Mouse (Mus musculus): ENCODE data around the gene Hivep1. TPM values are rescaled to one million over a fixed set of nuclear protein-coding genes. Genes with fewer than 3 reads are reported as not detected.

Hivep1 gene
- polyA plus RNA-seq, 1 experiment from 2014 or later: 9.7 TPM

- 82% methylated on average over 3 of the region's 3 CpGs for WGBS
- H3K36me3 ChIP-seq: no peaks in the 10 kb centered on the region
- ATAC-seq (ENCODE audit: insufficient number of reproducible peaks, low FRiP score, low TSS enrichment, low read depth): no peak
- H3K27me3 ChIP-seq: no peaks in the 10 kb centered on the region
- no peaks in the 10 kb centered on the region for H3K4me1 ChIP-seq
- no peak overlapping the region for H3K4me3 ChIP-seq (replicated peaks)
- H3K9ac ChIP-seq: no peak overlapping the region
- no peak overlapping the region for H3K27ac ChIP-seq (replicated peaks)
- no peak overlapping the region for H3K4me2 ChIP-seq (replicated peaks)
- H3K9me3 ChIP-seq (replicated peaks): no peaks in the 10 kb centered on the region
These were observed 25.8 kb downstream of the Hivep1 start for GRCm38 (mm10) chr13:42077629-42078028.

- Histone ChIP-seq H3K9me3 (replicated peaks) (no peaks in the 10 kb centered on the region), H3K4me2 (replicated peaks) (no peak overlapping the region), H3K27ac (replicated peaks) (no peak overlapping the region), H3K4me1 (no peaks in the 10 kb centered on the region), H3K36me3 (no peaks in the 10 kb centered on the region), H3K27me3 (no peaks in the 10 kb centered on the region), H3K4me3 (replicated peaks) (no peak overlapping the region), H3K9ac (no peak overlapping the region)
- no peak for ATAC-seq (ENCODE audit: insufficient number of reproducible peaks, low FRiP score, low TSS enrichment, low read depth)
- WGBS: 65% methylated on average over 10 of the region's 10 CpGs
These were observed 28.5 kb downstream of the Hivep1 start for GRCm38 (mm10) chr13:42080131-42080916.

- Histone ChIP-seq H3K27ac (replicated peaks) (no peak overlapping the region), H3K4me2 (replicated peaks) (no peak overlapping the region), H3K4me1 (0 out of 2 replicates have a peak, but pooled peaks cover under 1% of the 10 kb centered on the region), H3K36me3 (no peaks in the 10 kb centered on the region), H3K9me3 (replicated peaks) (no peaks in the 10 kb centered on the region), H3K9ac (no peak overlapping the region), H3K4me3 (replicated peaks) (no peak overlapping the region), H3K27me3 (no peaks in the 10 kb centered on the region)
- 76% methylated on average over 5 of the region's 5 CpGs for WGBS
- no peak for ATAC-seq (ENCODE audit: insufficient number of reproducible peaks, low FRiP score, low TSS enrichment, low read depth)
These were observed 36.5 kb downstream of the Hivep1 start for GRCm38 (mm10) chr13:42088339-42088738.

- Histone ChIP-seq H3K27ac (replicated peaks) (no peak overlapping the region), H3K9ac (no peak overlapping the region), H3K4me1 (0 out of 2 replicates have a peak, but pooled peaks cover 4% of the 10 kb centered on the region), H3K4me3 (replicated peaks) (no peak overlapping the region), H3K27me3 (no peaks in the 10 kb centered on the region), H3K36me3 (no peaks in the 10 kb centered on the region), H3K4me2 (replicated peaks) (no peak overlapping the region), H3K9me3 (replicated peaks) (no peaks in the 10 kb centered on the region)
- WGBS: 82% methylated on average over 8 of the region's 8 CpGs
- no peak for ATAC-seq (ENCODE audit: insufficient number of reproducible peaks, low FRiP score, low TSS enrichment, low read depth)
These were observed 37.2 kb downstream of the Hivep1 start for GRCm38 (mm10) chr13:42089025-42089424.

- 89% methylated on average over 5 of the region's 5 CpGs for WGBS
- H3K9ac ChIP-seq: no peak overlapping the region
- no peak overlapping the region for H3K27ac ChIP-seq (replicated peaks)
- no peaks in the 10 kb centered on the region for H3K9me3 ChIP-seq (replicated peaks)
- no peaks in the 10 kb centered on the region for H3K27me3 ChIP-seq
- peaks cover 7% of the 10 kb centered on the region; the same call in 1 of the 2 replicates for H3K4me1 ChIP-seq
- H3K4me3 ChIP-seq (replicated peaks): no peak overlapping the region
- H3K36me3 ChIP-seq: no peaks in the 10 kb centered on the region
- no peak for ATAC-seq (ENCODE audit: insufficient number of reproducible peaks, low FRiP score, low TSS enrichment, low read depth)
- no peak overlapping the region for H3K4me2 ChIP-seq (replicated peaks)
These were observed 38.9 kb downstream of the Hivep1 start for GRCm38 (mm10) chr13:42090751-42091150.

- Histone ChIP-seq H3K27ac (replicated peaks) (no peak overlapping the region), H3K4me2 (replicated peaks) (no peak overlapping the region), H3K9ac (no peak overlapping the region), H3K4me1 (peaks cover 12% of the 10 kb centered on the region; the same call in 1 of the 2 replicates), H3K9me3 (replicated peaks) (no peaks in the 10 kb centered on the region), H3K4me3 (replicated peaks) (no peak overlapping the region), H3K27me3 (no peaks in the 10 kb centered on the region), H3K36me3 (no peaks in the 10 kb centered on the region)
- no peak for ATAC-seq (ENCODE audit: insufficient number of reproducible peaks, low FRiP score, low TSS enrichment, low read depth)
- 45% methylated on average over 8 of the region's 8 CpGs for WGBS
These were observed 40.7 kb downstream of the Hivep1 start for GRCm38 (mm10) chr13:42092392-42093139.

GRCm38 (mm10) chr13:42093268-42094042, 41.6 kb downstream of the Hivep1 start:
- H3K9ac ChIP-seq: no peak overlapping the region
- peaks cover 12% of the 10 kb centered on the region; the same call in 1 of the 2 replicates for H3K4me1 ChIP-seq
- 57% methylated on average over 12 of the region's 12 CpGs for WGBS
- no peak for ATAC-seq (ENCODE audit: insufficient number of reproducible peaks, low FRiP score, low TSS enrichment, low read depth)
- H3K9me3 ChIP-seq (replicated peaks): no peaks in the 10 kb centered on the region
- no peak overlapping the region for H3K27ac ChIP-seq (replicated peaks)
- no peak overlapping the region for H3K4me3 ChIP-seq (replicated peaks)
- H3K36me3 ChIP-seq: no peaks in the 10 kb centered on the region
- no peaks in the 10 kb centered on the region for H3K27me3 ChIP-seq
- no peak overlapping the region for H3K4me2 ChIP-seq (replicated peaks)

GRCm38 (mm10) chr13:42095826-42096515, 44.1 kb downstream of the Hivep1 start:
- Histone ChIP-seq H3K36me3 (no peaks in the 10 kb centered on the region), H3K27ac (replicated peaks) (no peak overlapping the region), H3K4me1 (peaks cover 19% of the 10 kb centered on the region; the same call in 1 of the 2 replicates), H3K27me3 (no peaks in the 10 kb centered on the region), H3K9me3 (replicated peaks) (no peaks in the 10 kb centered on the region), H3K9ac (no peak overlapping the region), H3K4me3 (replicated peaks) (no peak overlapping the region), H3K4me2 (replicated peaks) (no peak overlapping the region)
- 69% methylated on average over 10 of the region's 10 CpGs for WGBS
- ATAC-seq (ENCODE audit: insufficient number of reproducible peaks, low FRiP score, low TSS enrichment, low read depth): no peak

- H3K4me1 ChIP-seq: peaks cover 28% of the 10 kb centered on the region
- H3K4me3 ChIP-seq (replicated peaks): no peak overlapping the region
- ATAC-seq (ENCODE audit: insufficient number of reproducible peaks, low FRiP score, low TSS enrichment, low read depth): no peak
These were observed 45.3 kb downstream of the Hivep1 start for GRCm38 (mm10) chr13:42097109-42097508.

GRCm38 (mm10) chr13:42098522-42098921, 46.7 kb downstream of the Hivep1 start:
- Histone ChIP-seq H3K9ac (no peak overlapping the region), H3K36me3 (no peaks in the 10 kb centered on the region), H3K4me1 (peaks cover 33% of the 10 kb centered on the region), H3K9me3 (replicated peaks) (no peaks in the 10 kb centered on the region), H3K27me3 (no peaks in the 10 kb centered on the region), H3K4me3 (replicated peaks) (no peak overlapping the region), H3K27ac (replicated peaks) (no peak overlapping the region), H3K4me2 (replicated peaks) (no peak overlapping the region)
- no peak for ATAC-seq (ENCODE audit: insufficient number of reproducible peaks, low FRiP score, low TSS enrichment, low read depth)
- 98% methylated on average over 1 of the region's 1 CpGs for WGBS

More at GRCm38 (mm10) chr13:42097109-42097508, 45.3 kb downstream of the Hivep1 start:
- Histone ChIP-seq H3K4me2 (replicated peaks) (no peak overlapping the region), H3K9ac (no peak overlapping the region), H3K9me3 (replicated peaks) (no peaks in the 10 kb centered on the region), H3K27me3 (no peaks in the 10 kb centered on the region), H3K27ac (replicated peaks) (no peak overlapping the region), H3K36me3 (no peaks in the 10 kb centered on the region)

Data from embryonic facial prominence, embryonic 15.5 days (tissue).